Mouse (Mus musculus) fibroblast of lung, adult 2 months (primary cell): ENCODE measurements at regions not wholly inside any gene's neighbourhood (a gene's known extent, or its start where the extent isn't known, plus 50 kb on each side); places are given as distances from the start of the nearest gene placed in this dataset.

Source experiments
- DNase-seq: peaks from one replicate; pipeline ENCODE4 v3.0.0-alpha.2; 2011; ENCODE audit warnings: low read depth

- no peak for DNase-seq
These were observed 487.6 kb upstream of the Arpp21 start for GRCm38 (mm10) chr9:112723346-112723745.

- no peak for DNase-seq
These were observed 486.8 kb upstream of the Arpp21 start for GRCm38 (mm10) chr9:112722501-112722900.

- DNase-seq: no peak
These were observed 479.5 kb upstream of the Arpp21 start for GRCm38 (mm10) chr9:112715197-112715762.

- no peak for DNase-seq
These were observed 443.1 kb upstream of the Arpp21 start for GRCm38 (mm10) chr9:112678866-112679265.

- no peak for DNase-seq
These were observed 439.5 kb upstream of the Arpp21 start for GRCm38 (mm10) chr9:112675232-112675631.
